Mouse (Mus musculus) fibroblast of lung, adult 2 months (primary cell): Measurements from ENCODE around the gene Crtac1.

ENCODE experiments used
- DNase-seq: peaks from one replicate; pipeline ENCODE4 v3.0.0-alpha.2; 2011; ENCODE audit warnings: low read depth

Gene Crtac1

GRCm38 (mm10) chr19:42431485-42432190 lies at the start of gene Crtac1:
Crtac1 (minus strand) TSS chr19:42431783.
- DNase-seq, result no peak

GRCm38 (mm10) chr19:42478303-42478702 lies 46.7 kb upstream of the Crtac1 start:
- no peak for DNase-seq

GRCm38 (mm10) chr19:42477769-42478168 lies 46.2 kb upstream of the Crtac1 start:
- no peak for DNase-seq

GRCm38 (mm10) chr19:42472831-42473230 lies 41.2 kb upstream of the Crtac1 start:
- DNase-seq, result no peak

- DNase-seq, result no peak
These were observed 40.0 kb upstream of the Crtac1 start for GRCm38 (mm10) chr19:42471571-42471970.

GRCm38 (mm10) chr19:42461851-42462250 lies 30.3 kb upstream of the Crtac1 start:
- DNase-seq, result no peak

- no peak for DNase-seq
These were observed 29.8 kb upstream of the Crtac1 start for GRCm38 (mm10) chr19:42461353-42461752.

- DNase-seq, result no peak
These were observed 27.9 kb upstream of the Crtac1 start for GRCm38 (mm10) chr19:42459512-42459911.

GRCm38 (mm10) chr19:42454481-42455236 lies 23.1 kb upstream of the Crtac1 start:
- no peak for DNase-seq

GRCm38 (mm10) chr19:42454006-42454405 lies 22.4 kb upstream of the Crtac1 start:
- DNase-seq, result no peak

GRCm38 (mm10) chr19:42452539-42452938 lies 21.0 kb upstream of the Crtac1 start:
- no peak for DNase-seq

- DNase-seq, result no peak
These were observed 17.0 kb upstream of the Crtac1 start for GRCm38 (mm10) chr19:42448539-42448938.

- no peak for DNase-seq
These were observed 12.4 kb upstream of the Crtac1 start for GRCm38 (mm10) chr19:42443887-42444409.

- no peak for DNase-seq
These were observed 11.7 kb upstream of the Crtac1 start for GRCm38 (mm10) chr19:42443266-42443665.

GRCm38 (mm10) chr19:42442246-42443197 lies 10.9 kb upstream of the Crtac1 start:
- no peak for DNase-seq

- no peak for DNase-seq
These were observed 8.5 kb upstream of the Crtac1 start for GRCm38 (mm10) chr19:42440089-42440488.

- no peak for DNase-seq
These were observed 7.8 kb upstream of the Crtac1 start for GRCm38 (mm10) chr19:42439353-42439752.

GRCm38 (mm10) chr19:42435621-42436020 lies 4.0 kb upstream of the Crtac1 start:
- DNase-seq, result no peak

GRCm38 (mm10) chr19:42432761-42433160 lies 1.2 kb upstream of the Crtac1 start:
- DNase-seq, result no peak

GRCm38 (mm10) chr19:42432191-42432590 lies 608 bp upstream of the Crtac1 start:
- no peak for DNase-seq

GRCm38 (mm10) chr19:42430981-42431380 lies 602 bp downstream of the Crtac1 start:
- DNase-seq, result no peak

GRCm38 (mm10) chr19:42429410-42429809 lies 2.2 kb downstream of the Crtac1 start:
- no peak for DNase-seq
